Mouse (Mus musculus) MEL-GATA-1-ER (cell line): ENCODE data around the gene Setd3.
"Not testable (repeated sequence)": the region's sequence is repeated elsewhere in the genome, so short reads cannot be mapped to it uniquely, and the experiment has no call there.

ENCODE experiments used
- DNase-seq: peaks from one replicate; pipeline ENCODE4 v3.0.0-alpha.2; 2012; ENCODE audit warnings: low read depth; ENCODE audit errors: extremely low read depth

The Setd3 gene

DNA sequence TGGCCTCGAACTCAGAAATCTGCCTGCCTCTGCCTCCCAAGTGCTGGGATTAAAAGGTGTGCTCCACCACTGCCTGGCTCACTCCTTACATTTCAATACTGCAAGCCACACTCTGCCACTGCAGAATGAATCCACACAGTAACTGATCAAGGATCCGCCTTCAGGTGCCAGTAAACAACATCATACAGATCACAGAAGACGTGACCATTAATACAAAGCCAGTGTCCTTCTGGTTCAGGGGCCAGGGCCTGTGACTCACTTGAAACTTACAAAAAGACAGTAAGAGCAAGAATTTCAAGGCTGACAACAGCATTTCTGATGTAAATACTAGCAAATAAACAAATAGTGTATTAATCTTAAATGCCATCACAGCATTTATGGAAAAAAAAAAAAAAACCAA lies 33.9 kb downstream of the Setd3 start:
- DNase-seq, result no peak

DNA sequence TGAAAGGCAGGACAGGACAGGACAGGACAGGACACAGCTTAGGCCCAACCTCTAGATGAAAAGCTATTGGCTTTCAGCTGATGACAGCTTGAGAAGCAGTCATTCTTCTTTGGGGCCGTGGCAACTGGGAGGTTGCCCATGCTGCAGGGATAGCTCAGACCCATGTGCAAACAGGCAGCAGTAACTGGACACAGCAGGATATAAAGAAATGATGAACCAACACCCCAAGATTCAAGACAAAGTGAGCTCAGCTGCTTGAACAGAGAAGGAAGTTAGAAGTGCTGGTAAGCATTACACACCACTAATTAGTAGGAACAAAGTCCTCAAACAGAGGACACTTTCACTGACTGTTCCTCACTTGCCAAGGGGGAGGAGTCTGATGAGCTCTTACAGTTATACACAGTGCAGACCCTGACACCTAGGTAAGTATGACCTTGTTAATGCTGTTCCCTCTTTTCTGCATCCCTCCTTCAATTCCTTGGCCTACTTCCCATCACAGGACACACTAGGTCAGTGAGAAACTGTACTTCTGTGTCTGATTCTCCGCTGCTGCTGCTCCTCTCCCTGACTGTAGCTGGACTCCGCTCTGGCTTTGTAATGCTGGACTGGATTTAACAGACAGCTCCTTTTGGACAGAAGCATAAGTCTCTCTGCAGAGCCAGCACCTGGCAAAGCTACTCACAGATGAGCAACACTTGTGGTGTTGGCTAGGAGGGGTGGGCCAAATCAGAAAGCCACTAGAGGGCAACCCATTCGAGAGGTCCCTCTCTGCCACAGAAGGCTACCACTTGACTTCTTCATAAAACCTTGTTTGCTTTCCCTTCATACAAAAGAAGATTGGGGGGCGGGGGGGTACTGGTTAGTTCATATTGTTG lies 35.3 kb downstream of the Setd3 start:
- DNase-seq, result no peak

DNA sequence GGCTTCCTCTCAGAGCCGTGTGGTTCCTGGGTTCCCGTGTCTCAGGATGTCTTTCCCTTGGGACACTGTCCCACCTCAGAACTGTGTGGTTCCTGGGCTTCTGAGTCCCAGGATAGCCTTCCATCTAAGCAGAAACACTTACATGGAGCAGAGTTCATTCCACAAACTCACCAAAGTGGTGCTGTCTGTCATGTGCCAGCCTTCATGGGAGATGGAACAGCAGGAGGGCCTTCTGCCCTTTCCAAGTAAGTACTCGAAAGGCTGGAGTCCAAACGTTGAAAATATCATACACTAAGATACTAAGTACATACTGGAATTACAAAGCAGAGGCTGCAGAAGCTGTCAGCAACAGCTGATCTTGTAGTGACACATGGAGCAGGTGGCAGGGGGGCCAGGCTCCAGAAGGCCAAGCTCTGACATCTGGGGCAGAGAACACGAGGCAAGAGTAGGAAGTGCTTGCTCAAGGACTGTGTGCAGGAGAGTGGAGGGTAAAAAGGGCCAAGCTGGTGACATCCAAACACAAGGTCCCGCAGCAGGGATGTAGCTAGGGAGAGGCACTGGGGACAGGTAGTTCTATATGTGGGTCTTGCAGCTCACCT lies 43.4 kb downstream of the Setd3 start:
- DNase-seq, result no peak

DNA sequence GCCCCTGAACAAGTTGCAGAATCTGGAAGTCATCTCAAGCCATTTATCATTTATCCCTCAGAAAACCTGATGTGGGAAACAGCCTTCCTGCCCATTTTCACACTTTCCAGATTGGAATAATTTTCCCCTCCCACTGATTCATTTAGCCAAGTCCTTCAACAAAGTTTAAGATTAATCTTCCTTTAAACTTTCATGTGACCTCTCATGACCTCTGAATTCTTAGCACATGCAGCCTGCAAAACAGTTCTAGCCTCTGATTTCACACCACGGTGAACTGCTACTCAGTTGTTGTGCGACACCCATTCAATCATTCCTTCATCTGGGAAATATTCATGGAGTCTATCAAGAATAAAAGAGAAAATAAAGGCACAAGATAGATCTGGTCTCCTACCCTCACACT lies 45.9 kb downstream of the Setd3 start:
- DNase-seq, result no peak

- no peak for DNase-seq
Measured at GRCm38 (mm10) chr12:108132450-108133070, 46.6 kb downstream of the Setd3 start.

- peak; percentile 18 for DNase-seq
Measured at GRCm38 (mm10) chr12:108121288-108121687, 57.8 kb downstream of the Setd3 start.

DNA sequence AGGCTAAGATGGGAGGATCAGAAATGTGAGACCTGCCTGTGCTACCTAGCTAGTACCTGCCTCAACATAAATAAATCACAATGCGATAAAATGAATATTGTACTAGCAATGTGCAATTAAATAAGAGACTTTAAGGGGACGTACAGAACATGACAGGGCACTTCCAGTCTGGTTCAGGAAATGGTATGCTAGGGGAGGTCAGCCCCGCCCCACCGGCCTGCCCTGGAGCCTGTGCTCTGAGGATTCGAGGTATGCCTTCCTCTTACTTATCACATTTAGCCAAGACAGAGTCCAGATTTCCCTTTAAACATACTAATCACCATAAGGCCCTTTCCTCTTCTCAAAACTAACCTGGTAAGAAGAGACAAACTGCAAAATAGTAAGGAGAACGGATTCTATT lies 58.7 kb downstream of the Setd3 start:
- no peak for DNase-seq

DNA sequence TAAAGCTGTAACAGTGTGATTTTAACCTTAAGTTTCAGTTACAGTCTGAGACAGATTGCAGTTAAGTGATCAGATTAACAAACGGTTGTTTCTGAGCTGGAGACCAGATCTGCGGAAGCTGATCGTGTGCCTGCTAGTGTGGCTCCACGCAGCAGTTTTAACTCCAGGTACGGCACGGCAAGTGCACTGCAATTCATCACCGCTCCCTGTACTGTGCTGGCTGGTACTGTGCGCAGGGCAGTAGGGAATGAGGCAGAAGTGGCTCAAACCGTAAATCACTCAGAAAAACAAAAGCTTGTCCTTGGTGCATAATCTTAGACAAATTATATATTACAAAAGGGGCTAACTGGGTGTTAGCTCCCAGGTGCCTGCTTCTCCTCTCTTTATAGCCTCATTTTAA lies 59.2 kb downstream of the Setd3 start:
- DNase-seq, result no peak

GRCm38 (mm10) chr12:108118902-108119531 lies 60.1 kb downstream of the Setd3 start:
- no peak for DNase-seq

DNA sequence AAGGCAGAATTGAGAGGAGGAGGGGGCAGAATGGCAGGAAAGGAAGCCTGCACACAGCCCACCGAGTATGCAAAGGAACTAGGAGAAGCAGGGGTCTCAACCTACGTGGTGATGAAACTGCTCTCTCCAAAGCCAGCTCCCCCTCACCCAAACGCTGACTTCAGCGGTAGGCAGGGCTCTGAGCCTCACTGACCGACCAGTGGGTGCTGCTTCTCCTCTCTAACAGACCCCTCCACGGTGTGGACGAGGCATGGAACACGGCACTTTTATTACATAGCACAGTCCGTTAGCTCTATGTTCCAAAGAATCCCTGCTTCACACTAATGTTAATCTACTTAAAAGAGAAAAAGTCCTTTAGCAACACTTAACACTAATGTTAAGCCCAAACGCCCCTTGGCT lies 60.6 kb downstream of the Setd3 start:
- DNase-seq, result no peak

DNA sequence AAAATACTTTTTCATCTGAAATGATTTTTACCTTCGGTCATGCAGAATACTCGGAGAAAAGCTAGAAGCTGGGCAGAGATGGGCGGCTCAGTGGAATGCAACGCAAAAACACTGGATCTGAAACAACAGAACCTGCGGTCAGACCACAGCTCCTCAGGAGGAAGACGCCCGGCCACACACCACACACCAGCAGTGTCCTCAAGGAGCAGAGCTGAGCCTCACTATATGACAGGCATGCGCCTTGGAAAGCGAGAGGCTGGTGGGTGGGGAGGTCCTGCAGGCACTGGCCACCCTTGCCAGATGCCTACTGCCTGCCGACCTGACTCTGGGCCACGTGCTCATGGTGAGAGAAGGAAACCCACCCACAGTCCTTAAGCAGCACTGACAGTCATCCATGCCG lies 67.9 kb downstream of the Setd3 start:
- no peak for DNase-seq

DNA sequence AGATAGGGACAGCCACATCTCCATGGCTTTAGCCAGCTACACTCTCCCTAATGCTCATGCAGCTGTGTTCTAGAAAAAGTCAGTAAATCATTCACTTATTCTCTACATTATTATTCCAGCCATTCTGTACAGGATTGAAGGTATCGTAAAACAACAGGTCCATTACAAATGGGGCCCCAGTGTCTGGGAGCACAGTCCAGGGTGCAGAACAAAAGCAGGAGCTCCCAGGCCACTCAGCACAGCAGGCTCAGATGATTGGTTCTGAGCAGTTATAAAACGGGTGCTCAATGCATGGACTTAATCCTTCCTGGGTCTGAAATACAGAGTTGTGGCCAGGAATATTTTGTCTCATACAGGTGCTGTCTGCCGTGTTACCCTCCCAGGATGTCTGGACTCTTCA lies 68.4 kb downstream of the Setd3 start:
- DNase-seq, result no peak

- no peak for DNase-seq
Measured at GRCm38 (mm10) chr12:108109732-108110131, 69.4 kb downstream of the Setd3 start.

DNA sequence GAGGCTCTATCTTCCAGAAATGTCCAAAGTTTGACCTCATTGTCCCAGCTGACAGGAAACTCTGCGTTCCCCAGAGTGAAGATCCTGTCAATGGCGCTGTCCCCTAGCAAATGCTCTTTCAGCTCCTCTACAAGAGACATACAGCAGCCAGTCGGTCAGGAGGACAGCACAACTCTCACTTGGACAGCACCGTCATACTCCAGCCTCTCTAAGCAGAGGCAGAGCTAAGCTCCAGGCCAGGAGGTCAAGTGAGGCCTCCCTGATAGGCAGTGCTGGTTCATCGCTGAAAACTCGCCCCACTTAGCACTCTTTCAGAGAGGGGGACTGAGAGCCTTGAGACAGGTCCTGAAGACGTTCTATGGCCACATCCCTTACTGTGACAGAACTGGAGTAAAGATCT lies 70.5 kb downstream of the Setd3 start:
- DNase-seq, result not testable (repeated sequence)

- no peak for DNase-seq
Measured at GRCm38 (mm10) chr12:108103292-108103691, 75.8 kb downstream of the Setd3 start.

- no peak for DNase-seq
Measured at GRCm38 (mm10) chr12:108102119-108102518, 77.0 kb downstream of the Setd3 start.

- DNase-seq, result no peak
Measured at GRCm38 (mm10) chr12:108100181-108100580, 78.9 kb downstream of the Setd3 start.

GRCm38 (mm10) chr12:108098201-108098980 lies 80.7 kb downstream of the Setd3 start:
- DNase-seq, result no peak

GRCm38 (mm10) chr12:108097643-108098042 lies 81.5 kb downstream of the Setd3 start:
- DNase-seq, result no peak

GRCm38 (mm10) chr12:108088253-108088652 lies 90.9 kb downstream of the Setd3 start:
- no peak for DNase-seq

- DNase-seq, result no peak
Measured at GRCm38 (mm10) chr12:108087489-108087888, 91.6 kb downstream of the Setd3 start.
